Mouse (Mus musculus): ENCODE measurements around the gene Stab1. TPM values are rescaled to one million over a fixed set of nuclear protein-coding genes. Genes with fewer than 3 reads are reported as not detected.

Stab1 gene
- polyA plus RNA-seq, 1 experiment from 2014 or later: 14.9 TPM

- Histone ChIP-seq H3K27ac (peak within 1 kb of the TSS; percentile 92), H3K27me3 (no peaks in the 10 kb centered on the region), H3K9ac (replicated peaks) (peak within 1 kb of the TSS; percentile 98), H3K4me2 (peak within 1 kb of the TSS; percentile 96), H3K36me3 (peaks cover 21% of the 10 kb centered on the region), H3K4me1 (replicated peaks) (peaks cover 42% of the 10 kb centered on the region), H3K4me3 (replicated peaks) (peak within 1 kb of the TSS; percentile 97), H3K9me3 (no peaks in the 10 kb centered on the region)
- peak; percentile 78 for ATAC-seq (ENCODE audit: insufficient number of reproducible peaks, insufficient read depth, low FRiP score, low TSS enrichment, low read depth)
- WGBS: 6% methylated on average over 49 of the region's 63 CpGs
Measured at GRCm38 (mm10) chr14:31130236-31131220, 37.9 kb downstream of the Stab1 start, which contains the start of gene Nt5dc2. Gene Nt5dc2 (plus strand): TSS chr14:31131053.

DNA sequence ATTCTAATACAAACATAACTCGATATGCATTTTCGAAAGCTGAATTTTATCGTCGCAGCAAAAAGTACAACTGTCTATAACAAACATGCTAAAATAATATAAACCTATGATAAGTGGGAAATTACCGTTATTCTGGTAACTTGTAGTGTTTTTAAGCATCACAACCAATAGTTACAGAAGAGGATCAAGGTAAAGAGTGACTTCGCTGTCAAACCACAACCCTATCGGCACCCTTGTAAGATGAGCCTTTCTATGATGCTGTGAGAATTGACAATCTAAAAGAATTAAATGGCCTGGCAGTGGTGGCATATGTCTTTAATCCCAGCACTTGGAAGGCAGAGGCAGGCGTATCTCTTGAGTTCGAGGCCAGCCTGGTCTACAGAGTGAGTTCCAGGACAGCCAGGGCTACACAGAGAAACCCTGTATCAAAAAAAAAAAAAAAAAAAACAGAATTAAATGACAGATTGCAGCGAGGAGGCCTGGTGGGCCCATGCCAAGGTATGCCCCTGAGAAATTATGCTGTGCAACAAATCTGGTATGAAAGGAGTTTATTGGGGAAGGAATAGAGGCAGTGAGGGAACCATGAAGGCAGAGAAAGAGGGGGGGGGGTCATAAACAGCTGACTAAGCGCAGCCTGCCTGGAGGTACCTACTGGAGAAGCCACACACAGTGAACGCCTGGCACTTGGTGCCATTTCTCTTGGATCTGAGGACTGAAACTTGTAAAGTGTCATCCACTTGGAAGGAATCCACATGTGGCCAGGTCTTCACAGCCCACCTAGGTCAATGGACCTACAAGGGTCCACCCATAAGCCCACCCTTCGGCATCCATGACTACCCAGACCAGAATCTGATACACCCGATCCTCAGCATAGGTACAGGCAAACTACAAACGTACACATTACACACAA lies 38.9 kb downstream of the Stab1 start:
- H3K4me3 ChIP-seq (replicated peaks): peak overlapping the region; percentile 71; the same call in 1 of the 2 replicates
- H3K9ac ChIP-seq (replicated peaks): no peak overlapping the region
- ATAC-seq (ENCODE audit: insufficient number of reproducible peaks, insufficient read depth, low FRiP score, low TSS enrichment, low read depth): no peak

DNA sequence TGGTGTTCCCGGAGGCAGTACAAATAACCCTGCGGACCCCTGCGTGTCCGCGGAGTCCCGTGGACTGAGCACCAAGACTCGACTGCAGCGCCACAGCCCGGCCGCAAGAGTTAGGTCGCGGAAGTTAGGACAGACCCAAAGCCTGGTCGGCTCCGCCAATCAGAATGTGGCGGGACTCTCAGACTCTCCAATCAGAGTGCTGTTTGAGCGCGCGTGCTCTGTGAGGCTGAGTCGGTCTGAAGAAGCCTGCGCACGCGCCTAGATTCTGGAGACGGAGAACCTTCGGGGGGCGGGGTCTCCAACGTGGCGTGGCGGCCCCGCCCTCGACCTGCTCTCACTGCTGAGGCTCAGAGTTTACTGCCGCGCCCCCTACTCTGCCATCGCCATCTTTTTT lies 39.6 kb downstream of the Stab1 start, which contains the start of gene Smim4:
Smim4 (minus strand) TSS at position 131 of the 394 bp plus-strand sequence.
- H3K9ac ChIP-seq (replicated peaks): peak within 1 kb of the TSS; percentile 86
- peak within 1 kb of the TSS; percentile 71 for H3K4me3 ChIP-seq (replicated peaks)
- under 1% methylated on average over 33 of the region's 33 CpGs for WGBS
- H3K9me3 ChIP-seq: no peaks in the 10 kb centered on the region
- H3K4me1 ChIP-seq (replicated peaks): peaks cover 52% of the 10 kb centered on the region
- ATAC-seq (ENCODE audit: insufficient number of reproducible peaks, insufficient read depth, low FRiP score, low TSS enrichment, low read depth): peak; percentile 93
- H3K27ac ChIP-seq: peak within 1 kb of the TSS; percentile 92
- H3K4me2 ChIP-seq: peak within 1 kb of the TSS; percentile 96
- peaks cover 4% of the 10 kb centered on the region; the same call in 1 of the 2 replicates for H3K36me3 ChIP-seq
- H3K27me3 ChIP-seq: no peaks in the 10 kb centered on the region

More for the DNA sequence above, 38.9 kb downstream of the Stab1 start:
- H3K9me3 ChIP-seq: no peaks in the 10 kb centered on the region
- peaks cover 51% of the 10 kb centered on the region for H3K4me1 ChIP-seq (replicated peaks)
- WGBS: 66% methylated on average over 15 of the region's 15 CpGs
- peaks cover 11% of the 10 kb centered on the region for H3K36me3 ChIP-seq
- H3K27me3 ChIP-seq: no peaks in the 10 kb centered on the region
- H3K4me2 ChIP-seq: peak overlapping the region; percentile 96
- H3K27ac ChIP-seq: peak overlapping the region; percentile 92

GRCm38 (mm10) chr14:31128101-31128825 lies 40.2 kb downstream of the Stab1 start:
- peak overlapping the region; percentile 71 for H3K4me3 ChIP-seq (replicated peaks)
- H3K27me3 ChIP-seq: no peaks in the 10 kb centered on the region
- peak overlapping the region; percentile 86 for H3K9ac ChIP-seq (replicated peaks)
- H3K9me3 ChIP-seq: no peaks in the 10 kb centered on the region
- peaks cover 6% of the 10 kb centered on the region for H3K36me3 ChIP-seq
- peak overlapping the region; percentile 87 for H3K27ac ChIP-seq
- ATAC-seq (ENCODE audit: insufficient number of reproducible peaks, insufficient read depth, low FRiP score, low TSS enrichment, low read depth): no peak
- peak overlapping the region; percentile 81 for H3K4me2 ChIP-seq
- H3K4me1 ChIP-seq (replicated peaks): peaks cover 50% of the 10 kb centered on the region
- 2% methylated on average over 23 of the region's 23 CpGs for WGBS

DNA sequence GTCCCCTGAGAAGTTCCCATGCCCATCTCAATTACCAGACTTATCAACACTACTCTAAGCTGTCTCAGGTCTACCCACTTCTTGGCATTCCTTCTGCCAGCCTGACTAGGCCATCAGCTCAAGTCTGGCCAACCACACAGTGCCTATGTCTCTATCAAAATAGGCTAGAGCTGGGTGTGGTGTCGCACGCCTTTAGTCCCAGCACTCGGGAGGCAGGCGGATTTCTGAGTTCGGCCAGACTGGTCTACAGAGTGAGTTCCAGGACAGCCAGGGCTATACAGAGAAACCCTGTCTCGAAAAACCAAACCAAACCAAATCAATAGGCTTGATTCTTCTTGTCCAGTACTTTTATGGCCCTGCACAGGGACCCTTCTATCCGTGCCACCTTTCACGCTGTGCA lies 41.6 kb downstream of the Stab1 start:
- Histone ChIP-seq H3K4me3 (replicated peaks) (no peak overlapping the region), H3K36me3 (peaks cover 18% of the 10 kb centered on the region), H3K27ac (no peak overlapping the region), H3K4me1 (replicated peaks) (peaks cover 36% of the 10 kb centered on the region), H3K4me2 (peak overlapping the region; percentile 37; the same call in 1 of the 2 replicates), H3K27me3 (no peaks in the 10 kb centered on the region), H3K9ac (replicated peaks) (no peak overlapping the region), H3K9me3 (no peaks in the 10 kb centered on the region)
- WGBS: 94% methylated on average over 8 of the region's 8 CpGs
- ATAC-seq (ENCODE audit: insufficient number of reproducible peaks, insufficient read depth, low FRiP score, low TSS enrichment, low read depth): no peak

DNA sequence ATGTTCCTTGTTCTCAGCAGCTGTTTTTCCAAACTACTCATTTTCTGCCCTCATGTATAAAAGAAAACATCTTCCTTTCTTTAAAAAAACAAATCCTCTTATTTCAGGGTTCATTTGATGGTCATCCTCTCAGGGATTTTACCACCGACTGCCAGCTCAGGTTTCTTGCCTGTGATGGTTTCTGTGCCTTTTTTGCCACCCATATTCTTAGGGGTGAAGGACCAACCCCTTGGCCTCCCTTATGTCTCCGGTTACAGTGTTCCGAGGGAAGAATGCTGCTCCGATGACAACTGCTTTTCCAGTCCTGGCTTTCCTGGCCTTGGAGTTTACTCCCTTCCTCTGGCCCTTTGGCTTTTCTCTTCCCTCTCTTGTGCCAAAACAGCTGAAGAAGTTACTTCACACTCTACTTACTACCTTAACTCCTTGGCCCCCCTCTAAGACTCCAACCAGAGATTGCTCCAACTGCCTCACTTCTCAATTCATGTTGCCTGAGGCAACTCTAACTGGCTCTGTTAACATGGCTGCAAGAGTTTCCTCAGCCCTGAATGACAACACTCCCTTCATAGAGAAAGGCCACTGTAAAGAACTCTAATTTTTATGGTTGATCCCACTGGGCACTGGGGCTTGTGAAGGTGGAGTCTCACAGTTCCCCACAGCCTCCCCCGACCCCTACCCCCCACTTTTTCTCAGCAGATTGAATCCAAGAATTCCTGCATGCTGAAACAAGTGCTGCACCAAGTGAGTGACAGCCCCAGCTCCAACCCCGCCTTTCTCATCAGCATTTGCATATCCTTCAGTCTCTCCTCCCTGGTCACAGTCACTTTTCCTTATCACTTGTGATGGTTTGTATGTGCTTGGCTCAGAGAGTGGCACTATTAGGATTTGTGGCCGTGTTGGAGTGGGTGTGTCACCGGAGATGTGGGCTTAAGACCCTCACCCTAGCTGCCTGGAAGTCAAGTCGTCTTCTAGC lies 43.0 kb downstream of the Stab1 start:
- Histone ChIP-seq H3K4me3 (replicated peaks) (no peak overlapping the region), H3K9ac (replicated peaks) (no peak overlapping the region; the same call in 1 of the 2 replicates), H3K36me3 (peaks cover 28% of the 10 kb centered on the region), H3K4me2 (peak overlapping the region; percentile 34), H3K27ac (peak overlapping the region; percentile 84), H3K9me3 (no peaks in the 10 kb centered on the region), H3K27me3 (no peaks in the 10 kb centered on the region), H3K4me1 (replicated peaks) (peaks cover 33% of the 10 kb centered on the region)
- no peak for ATAC-seq (ENCODE audit: insufficient number of reproducible peaks, insufficient read depth, low FRiP score, low TSS enrichment, low read depth)
- 47% methylated on average over 9 of the region's 9 CpGs for WGBS

- H3K4me1 ChIP-seq (replicated peaks): no peaks in the 10 kb centered on the region
- H3K4me3 ChIP-seq (replicated peaks): no peak overlapping the region
- no peak overlapping the region for H3K9ac ChIP-seq (replicated peaks)
- H3K9me3 ChIP-seq: no peaks in the 10 kb centered on the region
- no peaks in the 10 kb centered on the region for H3K27me3 ChIP-seq
- no peak overlapping the region for H3K4me2 ChIP-seq
- peaks cover 82% of the 10 kb centered on the region for H3K36me3 ChIP-seq
- WGBS: 65% methylated on average over 2 of the region's 2 CpGs
- no peak for ATAC-seq (ENCODE audit: insufficient number of reproducible peaks, insufficient read depth, low FRiP score, low TSS enrichment, low read depth)
- no peak overlapping the region for H3K27ac ChIP-seq
Measured at GRCm38 (mm10) chr14:31115522-31115921, 52.9 kb downstream of the Stab1 start.

DNA sequence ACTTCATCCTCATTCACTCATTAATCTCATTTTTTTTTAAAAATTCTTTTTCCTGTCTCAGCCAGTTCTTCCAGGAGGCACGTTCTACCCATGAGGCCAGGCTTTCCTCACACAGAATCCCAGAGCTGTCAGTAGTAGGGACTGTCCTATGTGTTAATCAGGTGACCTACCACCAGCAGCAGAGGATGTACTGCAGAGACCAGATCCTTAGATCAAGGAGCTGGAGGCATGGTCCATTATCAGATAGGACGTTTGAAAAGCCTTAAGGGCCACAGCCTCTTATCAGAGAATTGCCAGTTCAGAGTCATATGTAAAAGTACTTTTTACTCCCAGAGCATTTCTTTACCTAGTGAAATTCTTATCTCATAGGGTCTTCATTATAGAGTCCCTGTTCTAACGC lies 54.4 kb downstream of the Stab1 start:
- Histone ChIP-seq H3K27ac (no peak overlapping the region), H3K9me3 (no peaks in the 10 kb centered on the region), H3K4me2 (no peak overlapping the region), H3K4me1 (replicated peaks) (no peaks in the 10 kb centered on the region), H3K4me3 (replicated peaks) (no peak overlapping the region), H3K36me3 (peaks cover 93% of the 10 kb centered on the region), H3K27me3 (no peaks in the 10 kb centered on the region), H3K9ac (replicated peaks) (no peak overlapping the region)
- 85% methylated on average over 3 of the region's 3 CpGs for WGBS
- no peak for ATAC-seq (ENCODE audit: insufficient number of reproducible peaks, insufficient read depth, low FRiP score, low TSS enrichment, low read depth)

- no peak for ATAC-seq (ENCODE audit: insufficient number of reproducible peaks, insufficient read depth, low FRiP score, low TSS enrichment, low read depth)
- H3K27me3 ChIP-seq: no peaks in the 10 kb centered on the region
- no peak overlapping the region for H3K4me2 ChIP-seq
- peaks cover 95% of the 10 kb centered on the region for H3K36me3 ChIP-seq
- WGBS: 84% methylated on average over 5 of the region's 5 CpGs
- H3K9ac ChIP-seq (replicated peaks): no peak overlapping the region
- H3K9me3 ChIP-seq: no peaks in the 10 kb centered on the region
- H3K27ac ChIP-seq: no peak overlapping the region
- no peaks in the 10 kb centered on the region for H3K4me1 ChIP-seq (replicated peaks)
- no peak overlapping the region for H3K4me3 ChIP-seq (replicated peaks)
Measured at GRCm38 (mm10) chr14:31112187-31112586, 56.3 kb downstream of the Stab1 start.

Measured in limb, embryonic 12.5 days (tissue).